Mouse (Mus musculus): ENCODE data around the gene Defa21. TPM values are rescaled to one million over a fixed set of nuclear protein-coding genes. Genes with fewer than 3 reads are reported as not detected.
"Not testable (repeated sequence)": the region's sequence is repeated elsewhere in the genome, so short reads cannot be mapped to it uniquely, and the experiment has no call there.

Defa21 gene
- not detected for total RNA-seq (2022)

- not testable (repeated sequence) for DNase-seq
These were observed at the start of gene Defa21 for GRCm38 (mm10) chr8:21025245-21025644. Gene Defa21 (plus strand): TSS chr8:21025545.

- DNase-seq: no peak
These were observed 45.5 kb upstream of the Defa21 start for GRCm38 (mm10) chr8:20979846-20980245.

GRCm38 (mm10) chr8:20994042-20994441, 31.3 kb upstream of the Defa21 start:
- not testable (repeated sequence) for DNase-seq

- DNase-seq: no peak
These were observed 28.6 kb upstream of the Defa21 start for GRCm38 (mm10) chr8:20996776-20997175.

GRCm38 (mm10) chr8:20997291-20997690, 28.1 kb upstream of the Defa21 start:
- DNase-seq: no peak

GRCm38 (mm10) chr8:21001171-21001570, 24.2 kb upstream of the Defa21 start:
- DNase-seq: no peak

GRCm38 (mm10) chr8:21006801-21007200, 18.5 kb upstream of the Defa21 start:
- no peak for DNase-seq

- not testable (repeated sequence) for DNase-seq
These were observed 16.8 kb upstream of the Defa21 start for GRCm38 (mm10) chr8:21008578-21008977.

- not testable (repeated sequence) for DNase-seq
These were observed 14.8 kb upstream of the Defa21 start for GRCm38 (mm10) chr8:21010548-21010947.

- DNase-seq: not testable (repeated sequence)
These were observed 29.4 kb downstream of the Defa21 start, which contains the start of gene Defa23 for GRCm38 (mm10) chr8:21054747-21055146. Gene Defa23 (plus strand): TSS chr8:21055047.

- not testable (repeated sequence) for DNase-seq
These were observed 39.4 kb downstream of the Defa21 start, which contains the start of gene Defa35 for GRCm38 (mm10) chr8:21064738-21065137. Gene Defa35 (plus strand): TSS chr8:21065038.

Other genes with a start within 250 kb of the Defa21 start
- not detected for gene Defb33, start 132.9 kb upstream of the Defa21 start, total RNA-seq (2022)
- not detected for gene Gm15056, start 122.9 kb upstream of the Defa21 start, total RNA-seq (2022)
- not detected for gene Gm6040, start 103.5 kb upstream of the Defa21 start, total RNA-seq (2022)
- not detected for gene AY761185, start 80.8 kb upstream of the Defa21 start, total RNA-seq (2022)
- gene Defa23, start 29.5 kb downstream of the Defa21 start, total RNA-seq (2022): not detected
- gene Defa35, start 39.5 kb downstream of the Defa21 start, total RNA-seq (2022): not detected
- not detected for gene Defa25, start 58.9 kb downstream of the Defa21 start, total RNA-seq (2022)
- not detected for gene Gm14851, start 70.5 kb downstream of the Defa21 start, total RNA-seq (2022)
- gene Defa30, start 109.1 kb downstream of the Defa21 start, total RNA-seq (2022): not detected
- gene Defa22, start 136.7 kb downstream of the Defa21 start, total RNA-seq (2022): not detected
- gene Defa31, start 166.1 kb downstream of the Defa21 start, total RNA-seq (2022): not detected
- not detected for gene Gm15293, start 176.0 kb downstream of the Defa21 start, total RNA-seq (2022)
- not detected for gene Gm15292, start 224.2 kb downstream of the Defa21 start, total RNA-seq (2022)

Measured in adrenal gland, adult 8-10 months (tissue).